Mouse (Mus musculus) MEL (cell line): ENCODE data around the gene Atrn. TPM values are rescaled to one million over a fixed set of nuclear protein-coding genes. Genes with fewer than 3 reads are reported as not detected.

Source experiments
- DNase-seq: peaks from one replicate; pipeline ENCODE4 v3.0.0; 2011; ENCODE audit warnings: low read depth, low spot score
- H3K27ac ChIP-seq: 2 replicates; pipeline ENCODE4 v1.5.1; 2012; ENCODE audit warnings: low read depth, mild to moderate bottlenecking, control low read depth, low read length, moderate library complexity; ENCODE audit not compliant: control insufficient read depth
- H3K27me3 ChIP-seq, 2 experiments: fragments of 150-350 bp in 1 of 2; sonication (generic) in 1 of 2; 2 replicates each; pipeline ENCODE4 v1.6.1; 2012; ENCODE audit warnings: low read length in 2 of 2, mild to moderate bottlenecking in 2 of 2, improper control_type of control experiment in 1 of 2, moderate library complexity in 1 of 2; ENCODE audit not compliant: insufficient read depth in 2 of 2, control insufficient read depth in 1 of 2
- H3K36me3 ChIP-seq, 2 experiments: 2 replicates each; pipeline ENCODE4 v1.6.1; 2012 to 2014; ENCODE audit warnings: low read length in 2 of 2, improper control_type of control experiment in 1 of 2, inconsistent platforms in 1 of 2, mild to moderate bottlenecking in 1 of 2; ENCODE audit not compliant: insufficient read depth in 2 of 2, control insufficient read depth in 1 of 2
- H3K4me1 ChIP-seq, 2 experiments: fragments of 150-350 bp in 1 of 2; sonication (generic) in 1 of 2; 2 replicates each; pipeline ENCODE4 v1.6.1; 2012; ENCODE audit warnings: low read length in 2 of 2, improper control_type of control experiment in 1 of 2, mild to moderate bottlenecking in 1 of 2; ENCODE audit not compliant: insufficient read depth in 2 of 2, control insufficient read depth in 1 of 2
- H3K4me3 ChIP-seq, 2 experiments: fragments of 150-350 bp in 1 of 2; sonication (generic) in 1 of 2; 2 replicates each; pipeline ENCODE4 v1.5.1; 2012; ENCODE audit warnings: low read depth in 2 of 2, low read length in 2 of 2, mild to moderate bottlenecking in 2 of 2, moderate library complexity in 2 of 2, control low read depth in 1 of 2, improper control_type of control experiment in 1 of 2; ENCODE audit not compliant: control insufficient read depth in 1 of 2, insufficient read depth in 1 of 2
- H3K79me2 ChIP-seq: 2 replicates; pipeline ENCODE4 v1.6.1; 2012; ENCODE audit warnings: mild to moderate bottlenecking, low read length, moderate library complexity; ENCODE audit not compliant: control insufficient read depth, poor library complexity, insufficient read depth
- H3K9ac ChIP-seq: 2 replicates; pipeline ENCODE4 v1.6.1; 2012; ENCODE audit warnings: low read depth, mild to moderate bottlenecking, control low read depth, low read length, moderate library complexity; ENCODE audit not compliant: control insufficient read depth, poor library complexity, severe bottlenecking
- H3K9me3 ChIP-seq: fragments of 150-350 bp; sonication (generic); replicated peaks from 2 replicates; pipeline ENCODE4 v1.6.1; 2012; ENCODE audit warnings: mild to moderate bottlenecking, low read length, improper control_type of control experiment, moderate library complexity; ENCODE audit not compliant: insufficient read depth
- CHD2 ChIP-seq: IDR thresholded peaks from 2 replicates; pipeline ENCODE4 v1.6.1; 2011; ENCODE audit warnings: low read length, improper control_type of control experiment
- CTCF ChIP-seq, 3 experiments: IDR thresholded peaks in 2 of 3; conservative IDR thresholded peaks in 1 of 3; 2 replicates each; pipeline ENCODE4 v1.5.1; 2011 to 2012; ENCODE audit warnings: low read length in 3 of 3, low read depth in 2 of 3, mild to moderate bottlenecking in 2 of 3, improper control_type of control experiment in 1 of 3, inconsistent platforms in 1 of 3, mixed read lengths in 1 of 3, moderate library complexity in 1 of 3; ENCODE audit not compliant: control insufficient read depth in 1 of 3, insufficient read depth in 1 of 3, poor library complexity in 1 of 3, severe bottlenecking in 1 of 3
- ELF1 ChIP-seq: IDR thresholded peaks from 2 replicates; pipeline ENCODE4 v1.6.1; 2014; ENCODE audit warnings: low read depth, mild to moderate bottlenecking, inconsistent platforms, low read length, improper control_type of control experiment, moderate library complexity
- EP300 ChIP-seq, 2 experiments: IDR thresholded peaks; 2 replicates each; pipeline ENCODE4 v1.6.1; 2011; ENCODE audit warnings: improper control_type of control experiment in 2 of 2, low read length in 2 of 2, low read depth in 1 of 2, mild to moderate bottlenecking in 1 of 2
- ETS1 ChIP-seq: IDR thresholded peaks from 2 replicates; pipeline ENCODE4 v1.6.1; 2012; ENCODE audit warnings: low read depth, mild to moderate bottlenecking, inconsistent platforms, low read length, improper control_type of control experiment, moderate library complexity
- GABPA ChIP-seq: IDR thresholded peaks from 2 replicates; pipeline ENCODE4 v1.6.1; 2012; ENCODE audit warnings: low read depth, mild to moderate bottlenecking, inconsistent platforms, low read length, improper control_type of control experiment, moderate library complexity
- GATA1 ChIP-seq: IDR thresholded peaks from 2 replicates; pipeline ENCODE4 v1.6.1; 2011; ENCODE audit warnings: low read depth, low read length, improper control_type of control experiment
- HCFC1 ChIP-seq: IDR thresholded peaks from 2 replicates; pipeline ENCODE4 v1.6.1; 2012; ENCODE audit warnings: low read depth, mild to moderate bottlenecking, inconsistent platforms, low read length, improper control_type of control experiment, moderate library complexity
- JUND ChIP-seq: IDR thresholded peaks from 2 replicates; pipeline ENCODE4 v1.6.1; 2011; ENCODE audit warnings: low read depth, mild to moderate bottlenecking, improper control_type of control experiment, low read length
- MAFK ChIP-seq: IDR thresholded peaks from 2 replicates; pipeline ENCODE4 v1.6.1; 2011; ENCODE audit warnings: low read depth, mild to moderate bottlenecking, low read length, improper control_type of control experiment, borderline replicate concordance
- MAX ChIP-seq: IDR thresholded peaks from 2 replicates; pipeline ENCODE4 v1.6.1; 2011; ENCODE audit warnings: low read length, improper control_type of control experiment
- MEF2A ChIP-seq: IDR thresholded peaks from 2 replicates; pipeline ENCODE4 v1.6.1; 2014; ENCODE audit warnings: low read depth, mild to moderate bottlenecking, inconsistent platforms, low read length, improper control_type of control experiment; ENCODE audit not compliant: poor library complexity, insufficient replicate concordance, severe bottlenecking; ENCODE audit errors: extremely low read depth
- NRF1 ChIP-seq: IDR thresholded peaks from 2 replicates; pipeline ENCODE4 v1.6.1; 2014; ENCODE audit warnings: low read depth, mild to moderate bottlenecking, inconsistent platforms, low read length, improper control_type of control experiment, moderate library complexity; ENCODE audit not compliant: poor library complexity, insufficient read depth, severe bottlenecking
- POLR2A ChIP-seq, 2 experiments: IDR thresholded peaks; 2 replicates each; pipeline ENCODE4 v1.6.1; 2011 to 2012; ENCODE audit warnings: low read length in 2 of 2, mild to moderate bottlenecking in 2 of 2, control low read depth in 1 of 2, improper control_type of control experiment in 1 of 2, low read depth in 1 of 2, moderate library complexity in 1 of 2; ENCODE audit not compliant: control insufficient read depth in 1 of 2, insufficient read depth in 1 of 2, poor library complexity in 1 of 2
- POLR2AphosphoS2 ChIP-seq: IDR thresholded peaks from 2 replicates; pipeline ENCODE4 v1.6.1; 2011; ENCODE audit warnings: low read length, improper control_type of control experiment
- POLR2AphosphoS5 ChIP-seq: IDR thresholded peaks from 2 replicates; pipeline ENCODE4 v1.6.1; 2012; ENCODE audit warnings: low read depth, borderline replicate concordance, mild to moderate bottlenecking, inconsistent platforms, low read length, moderate library complexity, mixed read lengths
- SIN3A ChIP-seq: IDR thresholded peaks from 2 replicates; pipeline ENCODE4 v1.6.1; 2012; ENCODE audit warnings: low read length, improper control_type of control experiment, inconsistent platforms
- UBTF ChIP-seq: IDR thresholded peaks from 2 replicates; pipeline ENCODE4 v1.6.1; 2012; ENCODE audit warnings: low read depth, mild to moderate bottlenecking, inconsistent platforms, low read length, improper control_type of control experiment, moderate library complexity, borderline replicate concordance; ENCODE audit not compliant: insufficient read depth
- USF1 ChIP-seq: IDR thresholded peaks from 2 replicates; pipeline ENCODE4 v1.6.1; 2014; ENCODE audit warnings: low read depth, mild to moderate bottlenecking, inconsistent platforms, low read length, improper control_type of control experiment, moderate library complexity
- polyA plus RNA-seq, 2 experiments: library from polyadenylated mRNA; stranded (reverse) in 1 of 2; unstranded in 1 of 2; fragments of >175 nt in 1 of 2; fragments of >200 nt in 1 of 2; gene quantifications; 2 replicates each; pipeline versions ENCODE4 v1.2.1 to v1.2.4; 2012; ENCODE audit warnings: low replicate concordance in 2 of 2, low read depth in 1 of 2; ENCODE audit not compliant: insufficient read length in 2 of 2, insufficient read depth in 1 of 2, missing spikeins in 1 of 2
- total RNA-seq: library from RNA; depleted of rRNA; stranded (reverse); fragments of 300-350 nt; gene quantifications from 2 replicates; pipeline ENCODE4 v1.2.3, GENCODE M21; 2012

Gene Atrn
- total and polyA plus RNA-seq, 3 experiments: 6.3 to 28.2 (median 9.2) TPM

DNA sequence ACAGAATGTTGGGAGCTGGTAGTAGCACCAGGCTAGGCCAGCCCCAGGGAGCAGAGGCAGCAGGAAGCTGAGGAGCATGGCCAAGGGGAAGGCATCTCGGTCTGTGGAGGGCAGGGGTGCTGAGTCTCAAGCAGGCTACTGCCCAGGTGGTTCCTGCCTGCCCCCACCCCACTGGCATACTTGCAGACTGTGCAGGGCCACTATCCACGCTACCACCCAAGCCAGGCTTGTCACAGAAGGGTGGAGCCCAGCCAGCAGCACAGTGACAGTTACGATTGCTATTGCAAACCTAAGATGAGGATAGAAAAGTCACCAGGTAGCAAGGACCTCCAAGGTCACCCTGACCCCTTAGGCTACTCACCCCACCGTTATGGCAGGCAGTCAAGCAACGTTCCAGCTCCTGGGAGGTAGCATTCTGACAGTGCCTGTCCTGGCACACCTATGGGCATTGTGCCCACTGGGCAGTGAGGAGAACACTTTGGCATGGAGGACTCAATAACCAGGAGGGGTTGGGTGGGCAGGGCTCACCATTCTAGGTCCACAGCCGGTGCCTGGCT is 146.6 kb downstream of the Atrn start:
- Histone ChIP-seq H3K79me2 (no peaks in the 10 kb centered on the region), H3K4me1 (peaks cover 0 to 4% of the 10 kb centered on the region in 2 experiments; a peak in 1 of 4 replicates), H3K27me3 (no peaks in the 10 kb centered on the region), H3K36me3 (no peaks in the 10 kb centered on the region), H3K27ac (no peak overlapping the region), H3K4me3 (no peak overlapping the region), H3K9me3 (no peaks in the 10 kb centered on the region), H3K9ac (no peak overlapping the region)
- TF ChIP-seq ETS1: no peak
- no peak for TF ChIP-seq EP300 (IDR thresholded peaks at IDR 0.05; ENCODE audit: low read depth in 1 of 2, low read length in 2 of 2)
- no peak for TF ChIP-seq POLR2AphosphoS2
- TF ChIP-seq POLR2AphosphoS5: no peak; the same call in 1 of the 2 replicates
- no peak for TF ChIP-seq MAX
- no peak for TF ChIP-seq JUND
- no peak for TF ChIP-seq UBTF
- TF ChIP-seq NRF1: no peak
- no peak for TF ChIP-seq MEF2A
- TF ChIP-seq GABPA: no peak
- no peak for TF ChIP-seq CHD2
- no peak for TF ChIP-seq GATA1
- no peak for DNase-seq

DNA sequence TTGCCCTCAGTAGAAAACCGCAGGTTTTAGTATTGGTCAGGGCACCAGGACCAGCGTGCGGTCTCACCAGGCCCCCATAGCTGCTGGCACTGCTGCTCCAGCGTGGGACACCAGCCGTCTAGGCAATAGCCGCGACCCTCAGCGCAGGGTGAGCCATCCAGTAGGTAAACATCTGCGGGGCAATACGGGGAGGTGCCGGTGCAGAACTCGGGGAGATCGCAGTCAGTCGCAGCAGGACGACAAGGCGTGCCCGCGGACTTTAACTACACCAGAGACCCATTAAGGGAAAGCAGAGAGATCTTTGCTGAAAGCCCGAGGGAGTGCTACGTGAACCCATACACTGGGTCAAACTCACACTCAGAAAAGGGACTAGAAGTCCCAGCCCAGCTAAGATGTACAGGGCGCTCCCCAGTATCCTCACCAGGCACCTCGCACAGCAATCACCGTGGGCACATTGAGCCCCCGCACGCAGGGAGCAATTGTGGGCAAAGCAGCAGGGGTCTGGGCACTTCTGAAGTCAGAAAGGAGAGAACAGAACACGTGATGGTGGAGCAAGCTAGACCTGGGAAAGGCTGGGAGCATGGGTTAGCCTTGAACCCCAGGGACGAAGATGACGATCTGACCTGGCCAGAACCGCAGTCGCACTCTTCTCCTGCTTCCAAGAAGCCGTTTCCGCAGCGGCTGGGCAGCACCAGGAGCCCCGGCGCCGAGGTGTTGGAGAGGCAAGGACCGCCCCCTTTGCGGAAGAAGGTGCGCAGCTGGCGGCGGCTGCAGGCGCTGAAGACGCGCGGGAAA is 147.8 kb downstream of the Atrn start:
- Histone ChIP-seq H3K27me3 (no peaks in the 10 kb centered on the region), H3K9ac (no peak overlapping the region), H3K27ac (no peak overlapping the region), H3K4me3 (no peak overlapping the region), H3K4me1 (peaks cover 0 to 4% of the 10 kb centered on the region in 2 experiments; a peak in 1 of 4 replicates), H3K36me3 (no peaks in the 10 kb centered on the region), H3K79me2 (no peaks in the 10 kb centered on the region), H3K9me3 (no peaks in the 10 kb centered on the region)
- TF ChIP-seq ELF1 (no peak), SIN3A (no peak), CTCF (IDR thresholded peaks at IDR 0.05 in 2 of 3, conservative IDR thresholded peaks at IDR 0.05 in 1 of 3; ENCODE audit: control insufficient read depth in 1 of 3, insufficient read depth in 1 of 3, low read depth in 2 of 3, low read length in 3 of 3, poor library complexity in 1 of 3, severe bottlenecking in 1 of 3) (no peak), HCFC1 (no peak), USF1 (no peak), MAFK (no peak), POLR2A (IDR thresholded peaks at IDR 0.05; ENCODE audit: control insufficient read depth in 1 of 2, insufficient read depth in 1 of 2, low read depth in 1 of 2, low read length in 2 of 2, poor library complexity in 1 of 2) (no peak), POLR2AphosphoS2 (no peak), UBTF (no peak), JUND (no peak)
- no peak for DNase-seq
